Mouse (Mus musculus) CH12.LX (cell line): ENCODE measurements around the gene Haao. TPM values are rescaled to one million over a fixed set of nuclear protein-coding genes. Genes with fewer than 3 reads are reported as not detected.

Source experiments
- DNase-seq: peaks from one replicate; pipeline ENCODE4 v3.0.0-alpha.2; 2013; ENCODE audit errors: extremely low read depth
- H3K27ac ChIP-seq: 2 replicates; pipeline ENCODE4 v1.5.1; 2012; ENCODE audit warnings: low read depth, mild to moderate bottlenecking, control low read depth, moderate library complexity; ENCODE audit not compliant: insufficient read depth
- H3K27me3 ChIP-seq: replicated peaks from 2 replicates; pipeline ENCODE3; 2012; ENCODE audit warnings: inconsistent platforms
- H3K36me3 ChIP-seq, 2 experiments: replicated peaks in 1 of 2; 2 replicates each; pipeline versions ENCODE3 to v1.6.1; 2012; ENCODE audit warnings: inconsistent platforms in 1 of 2, low read length in 1 of 2, mild to moderate bottlenecking in 1 of 2, mixed read lengths in 1 of 2, moderate library complexity in 1 of 2; ENCODE audit not compliant: control insufficient read depth in 1 of 2, insufficient read depth in 1 of 2
- H3K4me1 ChIP-seq, 2 experiments: 2 replicates each; pipeline ENCODE4 v1.6.1; 2012; ENCODE audit warnings: inconsistent platforms in 1 of 2, moderate library complexity in 1 of 2; ENCODE audit not compliant: insufficient read depth in 2 of 2, control insufficient read depth in 1 of 2
- H3K4me2 ChIP-seq: 2 replicates; pipeline ENCODE4 v1.6.1; 2012; ENCODE audit warnings: low read depth, mild to moderate bottlenecking, control low read depth; ENCODE audit not compliant: poor library complexity, insufficient read depth, severe bottlenecking
- H3K4me3 ChIP-seq, 3 experiments: fragments of 150-350 bp in 1 of 3; sonication (generic) in 1 of 3; replicated peaks in 1 of 3; 2 replicates each; pipeline versions ENCODE3 to v1.5.1; 2011 to 2012; ENCODE audit warnings: low read depth in 2 of 3, low read length in 2 of 3, mild to moderate bottlenecking in 2 of 3, moderate library complexity in 2 of 3, control low read depth in 1 of 3, improper control_type of control experiment in 1 of 3, inconsistent platforms in 1 of 3, mixed read lengths in 1 of 3; ENCODE audit not compliant: poor library complexity in 1 of 3
- H3K79me2 ChIP-seq: replicated peaks from 2 replicates; pipeline ENCODE4 v1.6.1; 2012; ENCODE audit warnings: mild to moderate bottlenecking, moderate library complexity; ENCODE audit not compliant: control insufficient read depth, poor library complexity, insufficient read depth, severe bottlenecking; ENCODE audit errors: extremely low read depth
- H3K9ac ChIP-seq: 2 replicates; pipeline ENCODE4 v1.6.1; 2012; ENCODE audit warnings: low read depth, mild to moderate bottlenecking, control low read depth, moderate library complexity; ENCODE audit not compliant: insufficient read depth
- H3K9me3 ChIP-seq: replicated peaks from 2 replicates; pipeline ENCODE3; 2012; ENCODE audit warnings: low read length, inconsistent platforms, mixed read lengths
- BHLHE40 ChIP-seq: IDR thresholded peaks from 2 replicates; pipeline ENCODE4 v1.6.1; 2011; ENCODE audit warnings: mild to moderate bottlenecking, low read depth, low read length, improper control_type of control experiment
- CHD1 ChIP-seq: IDR thresholded peaks from 2 replicates; pipeline ENCODE4 v1.6.1; 2012; ENCODE audit warnings: low read depth, low read length, improper control_type of control experiment, inconsistent platforms
- CHD2 ChIP-seq: IDR thresholded peaks from 2 replicates; pipeline ENCODE4 v1.6.1; 2011; ENCODE audit warnings: low read length, improper control_type of control experiment
- HCFC1 ChIP-seq: IDR thresholded peaks from 2 replicates; pipeline ENCODE4 v1.6.1; 2012; ENCODE audit warnings: low read depth, mild to moderate bottlenecking, inconsistent platforms, low read length, improper control_type of control experiment
- IRF4 ChIP-seq: IDR thresholded peaks from 2 replicates; pipeline ENCODE4 v1.6.1; 2014; ENCODE audit warnings: low read depth, mild to moderate bottlenecking, inconsistent platforms, low read length, improper control_type of control experiment
- JUND ChIP-seq: conservative IDR thresholded peaks from 2 replicates; pipeline ENCODE4 v1.6.1; 2011; ENCODE audit warnings: low read depth, low read length, improper control_type of control experiment
- KAT2A ChIP-seq: IDR thresholded peaks from 2 replicates; pipeline ENCODE4 v1.6.1; 2012; ENCODE audit warnings: low read length, improper control_type of control experiment, inconsistent platforms; ENCODE audit not compliant: insufficient replicate concordance
- MAFK ChIP-seq: IDR thresholded peaks from 2 replicates; pipeline ENCODE4 v1.6.1; 2011; ENCODE audit warnings: low read length, improper control_type of control experiment; ENCODE audit not compliant: insufficient replicate concordance
- MAX ChIP-seq: IDR thresholded peaks from 2 replicates; pipeline ENCODE4 v1.6.1; 2011; ENCODE audit warnings: low read length, improper control_type of control experiment
- MAZ ChIP-seq: IDR thresholded peaks from 2 replicates; pipeline ENCODE4 v1.6.1; 2012; ENCODE audit warnings: low read depth, mild to moderate bottlenecking, inconsistent platforms, low read length, improper control_type of control experiment, moderate library complexity
- MEF2A ChIP-seq: IDR thresholded peaks from 2 replicates; pipeline ENCODE4 v1.6.1; 2014; ENCODE audit warnings: low read depth, mild to moderate bottlenecking, inconsistent platforms, low read length, improper control_type of control experiment, borderline replicate concordance
- MXI1 ChIP-seq: IDR thresholded peaks from 2 replicates; pipeline ENCODE4 v1.6.1; 2011; ENCODE audit warnings: mild to moderate bottlenecking, low read depth, low read length, improper control_type of control experiment
- MYC ChIP-seq: IDR thresholded peaks from 2 replicates; pipeline ENCODE4 v1.6.1; 2011; ENCODE audit warnings: low read depth, mild to moderate bottlenecking, improper control_type of control experiment, low read length
- NELFE ChIP-seq: IDR thresholded peaks from 2 replicates; pipeline ENCODE4 v1.6.1; 2011; ENCODE audit warnings: low read depth, low read length, improper control_type of control experiment
- NRF1 ChIP-seq: IDR thresholded peaks from 2 replicates; pipeline ENCODE4 v1.6.1; 2014; ENCODE audit warnings: low read depth, mild to moderate bottlenecking, inconsistent platforms, low read length, improper control_type of control experiment, moderate library complexity
- PAX5 ChIP-seq: IDR thresholded peaks from 2 replicates; pipeline ENCODE4 v1.6.1; 2012; ENCODE audit warnings: low read length, inconsistent platforms, mixed read lengths
- POLR2A ChIP-seq: IDR thresholded peaks from 2 replicates; pipeline ENCODE4 v1.6.1; 2011; ENCODE audit warnings: low read depth, mild to moderate bottlenecking, improper control_type of control experiment, low read length
- POLR2AphosphoS2 ChIP-seq: IDR thresholded peaks from 2 replicates; pipeline ENCODE4 v1.6.1; 2011; ENCODE audit warnings: low read depth, low read length, improper control_type of control experiment
- RCOR1 ChIP-seq: conservative IDR thresholded peaks from 2 replicates; pipeline ENCODE4 v1.6.1; 2012; ENCODE audit warnings: low read depth, mild to moderate bottlenecking, inconsistent platforms, low read length, improper control_type of control experiment
- SIN3A ChIP-seq: IDR thresholded peaks from 2 replicates; pipeline ENCODE4 v1.6.1; 2012; ENCODE audit warnings: low read length, improper control_type of control experiment, inconsistent platforms
- SMC3 ChIP-seq: IDR thresholded peaks from 2 replicates; pipeline ENCODE4 v1.6.1; 2011; ENCODE audit warnings: low read depth, low read length, improper control_type of control experiment
- TCF12 ChIP-seq: IDR thresholded peaks from 2 replicates; pipeline ENCODE4 v1.6.1; 2014; ENCODE audit warnings: low read depth, mild to moderate bottlenecking, inconsistent platforms, low read length, improper control_type of control experiment
- UBTF ChIP-seq: IDR thresholded peaks from 2 replicates; pipeline ENCODE4 v1.6.1; 2012; ENCODE audit warnings: low read depth, mild to moderate bottlenecking, inconsistent platforms, low read length, improper control_type of control experiment, moderate library complexity
- ZMIZ1 ChIP-seq: IDR thresholded peaks from 2 replicates; pipeline ENCODE4 v1.6.1; 2012; ENCODE audit warnings: low read depth, mild to moderate bottlenecking, inconsistent platforms, low read length, improper control_type of control experiment
- ZNF384 ChIP-seq: IDR thresholded peaks from 2 replicates; pipeline ENCODE4 v1.6.1; 2012; ENCODE audit warnings: low read depth, low read length, improper control_type of control experiment, inconsistent platforms
- dilution Hi-C: fragments of 300-500 bp; cut with MboI; formaldehyde crosslinking; loops from 2 replicates; pipeline ENCODE4 v1.14.3; 2020; ENCODE audit warnings: low sequenced_read_pairs; ENCODE audit not compliant: extremely low pct_unique_long_range_greater_than_20kb, extremely low pct_ligation_motif_present
- in situ Hi-C: fragments of 300-500 bp; cut with MboI; formaldehyde crosslinking; loops from 3 replicates; pipeline ENCODE4 v1.14.3; 2019; ENCODE audit warnings: low sequenced_read_pairs, low pct_ligation_motif_present, low pct_unique_long_range_greater_than_20kb, mixed read lengths
- polyA plus RNA-seq: library from polyadenylated mRNA; unstranded; fragments of >175 nt; gene quantifications from 2 replicates; pipeline ENCODE4 v1.2.1, GENCODE M21; 2012; ENCODE audit warnings: low read depth; ENCODE audit not compliant: insufficient read length
- total RNA-seq, 2 experiments: library from RNA; depleted of rRNA; stranded (reverse); fragments of 300-350 nt in 1 of 2; fragments of >200 nt in 1 of 2; gene quantifications; 2 replicates each; pipeline ENCODE4 v1.2.3; 2012 to 2014

Gene Haao
- total and polyA plus RNA-seq, 3 experiments = 18.6 to 30.6 (median 19.1) TPM

GRCm38 (mm10) chr17:83799506-83800050, 48.2 kb downstream of the Haao start:
- dilution Hi-C loops (no loop called here), in situ Hi-C loops (no loop called here)
- no peak overlapping the region for H3K4me3 ChIP-seq
- no peaks in the 10 kb centered on the region for H3K27me3 ChIP-seq
- H3K27ac ChIP-seq = no peak overlapping the region
- TF ChIP-seq NRF1 (no peak), UBTF (no peak), SIN3A (no peak), MAFK (no peak), RCOR1 (no peak), TCF12 (no peak), PAX5 (no peak), CHD1 (no peak), MEF2A (no peak), KAT2A (no peak), HCFC1 (no peak), MYC (no peak), POLR2A (no peak), ZNF384 (no peak), MAX (no peak), NELFE (no peak)
- TF ChIP-seq, all 38 proteins: peak for 0
- peaks cover 11 to 65% of the 10 kb centered on the region in 2 experiments for H3K36me3 ChIP-seq
- no peak overlapping the region for H3K4me2 ChIP-seq
- DNase-seq = no peak
- no peak overlapping the region for H3K9ac ChIP-seq
- no peaks in the 10 kb centered on the region for H3K79me2 ChIP-seq
- H3K9me3 ChIP-seq = no peaks in the 10 kb centered on the region
- no peaks in the 10 kb centered on the region for H3K4me1 ChIP-seq

- Histone ChIP-seq H3K4me2 (no peak overlapping the region), H3K27me3 (no peaks in the 10 kb centered on the region), H3K27ac (no peak overlapping the region), H3K36me3 (peaks cover 16 to 68% of the 10 kb centered on the region in 2 experiments), H3K9ac (no peak overlapping the region), H3K79me2 (no peaks in the 10 kb centered on the region), H3K4me3 (no peak overlapping the region), H3K4me1 (peaks cover 0 to 6% of the 10 kb centered on the region in 2 experiments; a peak in 2 of 4 replicates), H3K9me3 (no peaks in the 10 kb centered on the region)
- TF ChIP-seq NRF1 = no peak
- no peak for TF ChIP-seq MXI1
- TF ChIP-seq NELFE = no peak
- TF ChIP-seq KAT2A = no peak
- no peak for TF ChIP-seq ZMIZ1
- no peak for TF ChIP-seq SMC3
- TF ChIP-seq CHD2 = no peak
- TF ChIP-seq MAZ = no peak
- TF ChIP-seq ZNF384 = no peak
- no peak for TF ChIP-seq JUND
- TF ChIP-seq MEF2A = no peak
- TF ChIP-seq POLR2A = no peak
- no peak for TF ChIP-seq IRF4
- TF ChIP-seq HCFC1 = no peak
- TF ChIP-seq POLR2AphosphoS2 = no peak
- no peak for TF ChIP-seq UBTF
- no peak for TF ChIP-seq BHLHE40
- in situ Hi-C loops (no loop called here), dilution Hi-C loops (no loop called here)
- DNase-seq = no peak
Measured at GRCm38 (mm10) chr17:83795121-83795520, 52.6 kb downstream of the Haao start.
